Mouse (Mus musculus) embryo, embryonic 11.5 days (tissue): ENCODE measurements around the gene Cc2d1a.

Experiments
- DNase-seq: peaks from one replicate; pipeline ENCODE4 v3.0.0-alpha.2; 2012; ENCODE audit warnings: low read depth, low spot score

Gene Cc2d1a

DNA sequence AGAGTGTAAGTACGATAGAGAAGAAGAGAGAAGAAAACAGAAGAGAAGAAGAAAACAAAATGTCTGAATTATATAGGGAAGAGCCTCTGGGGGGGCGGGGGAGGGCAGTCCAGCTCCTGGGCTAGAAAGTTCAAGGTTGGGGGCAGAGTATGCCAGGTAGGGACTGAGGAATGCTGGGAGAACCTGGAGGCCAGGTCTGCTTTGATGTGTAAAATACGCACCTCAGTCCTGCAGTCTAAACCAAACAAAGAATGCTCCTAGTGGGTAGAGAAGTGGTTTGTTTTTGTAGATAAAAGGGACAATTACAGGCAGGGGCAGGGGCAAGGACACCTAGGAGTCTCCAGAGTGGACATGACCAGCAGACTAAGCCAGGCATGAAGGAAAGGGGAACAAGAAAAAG, 29.7 kb upstream of the Cc2d1a start:
- DNase-seq, result no peak

DNA sequence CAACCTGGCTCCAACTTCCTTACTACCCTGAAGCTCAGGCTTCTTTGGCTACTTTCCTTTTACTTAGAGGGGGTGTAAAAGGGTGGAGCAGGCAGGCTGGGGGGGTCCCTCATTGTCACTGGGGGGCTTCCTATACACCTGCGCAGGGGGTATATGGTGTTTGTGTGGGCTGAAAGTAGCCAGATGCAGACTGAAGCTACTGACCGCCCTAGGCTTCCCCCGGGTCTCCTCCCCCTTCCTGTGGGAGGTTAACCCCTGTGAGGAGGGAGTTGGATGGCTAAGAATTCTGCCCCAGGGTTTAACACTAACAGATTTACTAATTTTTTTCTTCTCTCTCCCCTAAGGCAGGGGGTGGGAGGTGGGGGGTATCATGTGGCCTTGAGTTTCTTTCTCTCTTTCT, 28.8 kb upstream of the Cc2d1a start:
- DNase-seq, result no peak

GRCm38 (mm10) chr8:84173861-84174260, 26.1 kb upstream of the Cc2d1a start:
- no peak for DNase-seq

- no peak for DNase-seq
These were observed 22.4 kb upstream of the Cc2d1a start for GRCm38 (mm10) chr8:84170096-84170495.

DNA sequence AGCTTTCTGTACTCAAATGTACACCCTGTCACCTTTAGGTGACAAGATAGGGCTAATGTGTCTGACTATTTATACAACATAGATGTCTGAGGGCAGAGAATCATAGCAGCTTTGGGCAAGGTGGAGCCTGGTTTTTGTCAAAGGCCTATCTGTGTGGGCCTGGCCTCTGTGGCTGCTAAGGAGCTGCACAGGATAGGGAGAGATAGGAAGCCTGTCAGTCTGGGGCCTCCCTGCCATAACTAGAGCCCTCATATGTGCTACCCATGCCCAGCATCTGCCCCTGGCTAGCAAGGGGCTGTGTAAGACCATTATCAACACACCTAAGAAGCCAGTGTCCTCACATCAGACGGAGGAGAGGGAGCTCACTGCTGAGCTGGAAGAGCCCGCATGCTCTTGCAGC, 20.0 kb upstream of the Cc2d1a start:
- no peak for DNase-seq

GRCm38 (mm10) chr8:84157620-84158019, 9.9 kb upstream of the Cc2d1a start:
- no peak for DNase-seq

GRCm38 (mm10) chr8:84149181-84149580, 1.4 kb upstream of the Cc2d1a start:
- DNase-seq, result no peak

DNA sequence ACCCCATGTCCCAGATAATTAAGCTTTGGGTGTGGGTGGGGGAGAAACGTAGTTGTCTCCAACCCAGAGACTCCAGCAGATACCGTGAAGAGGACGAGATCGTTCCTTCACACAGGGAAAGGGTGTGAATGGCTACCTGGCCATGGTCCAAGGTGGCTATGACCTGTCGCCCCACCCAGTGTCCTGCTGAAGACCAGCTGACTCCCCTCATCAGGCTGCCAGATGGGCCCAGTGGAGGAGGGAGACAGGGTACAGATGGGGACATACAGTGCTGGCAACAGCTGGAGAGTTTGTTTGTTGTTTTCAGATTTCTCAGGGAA, 755 bp upstream of the Cc2d1a start:
- no peak for DNase-seq

DNA sequence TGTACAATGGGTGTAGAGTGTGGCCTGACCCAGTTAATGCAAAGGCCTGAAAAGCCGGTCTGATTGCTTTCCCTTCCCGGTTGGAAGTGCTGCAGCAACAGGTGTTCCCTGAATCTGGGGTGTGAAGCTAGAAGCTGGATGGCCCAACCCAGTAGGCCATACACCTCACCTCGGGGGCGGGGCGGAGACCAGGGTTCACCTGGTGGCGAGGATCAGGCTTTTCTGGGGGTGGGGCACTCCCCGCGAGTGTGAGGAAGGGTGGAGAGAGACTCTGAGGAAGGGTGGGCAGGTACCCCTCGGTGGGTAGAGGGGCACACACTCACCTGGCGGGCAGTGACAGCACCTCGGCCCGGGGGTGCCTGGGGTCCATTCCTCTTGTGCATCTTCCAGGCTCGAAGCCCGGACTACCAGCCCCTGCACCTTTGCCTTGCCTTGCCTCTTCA, 391 bp downstream of the Cc2d1a start:
- no peak for DNase-seq

- DNase-seq, result no peak
These were observed 3.0 kb downstream of the Cc2d1a start for GRCm38 (mm10) chr8:84144636-84145245.

- DNase-seq, result no peak
These were observed 6.9 kb downstream of the Cc2d1a start for GRCm38 (mm10) chr8:84140838-84141237.

DNA sequence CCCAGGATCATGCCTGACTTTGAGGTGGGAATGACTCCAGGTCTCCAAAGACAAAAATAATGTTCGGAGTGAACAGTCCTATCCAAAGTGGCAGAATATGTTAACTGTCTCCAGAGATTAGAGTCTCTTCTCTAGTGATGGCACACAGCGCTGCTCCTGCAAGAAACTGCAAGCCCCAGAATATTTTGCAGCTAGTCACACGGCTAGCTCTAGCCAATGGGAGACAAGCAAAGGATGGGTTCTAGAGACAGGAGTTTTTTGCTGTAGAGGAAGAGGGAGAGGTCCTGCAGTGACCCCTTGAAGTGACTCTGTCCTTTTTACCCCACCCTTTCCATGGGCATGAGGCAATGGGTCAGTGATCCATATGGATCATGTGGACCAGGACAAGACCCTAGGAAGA, 9.9 kb downstream of the Cc2d1a start:
- DNase-seq, result no peak

DNA sequence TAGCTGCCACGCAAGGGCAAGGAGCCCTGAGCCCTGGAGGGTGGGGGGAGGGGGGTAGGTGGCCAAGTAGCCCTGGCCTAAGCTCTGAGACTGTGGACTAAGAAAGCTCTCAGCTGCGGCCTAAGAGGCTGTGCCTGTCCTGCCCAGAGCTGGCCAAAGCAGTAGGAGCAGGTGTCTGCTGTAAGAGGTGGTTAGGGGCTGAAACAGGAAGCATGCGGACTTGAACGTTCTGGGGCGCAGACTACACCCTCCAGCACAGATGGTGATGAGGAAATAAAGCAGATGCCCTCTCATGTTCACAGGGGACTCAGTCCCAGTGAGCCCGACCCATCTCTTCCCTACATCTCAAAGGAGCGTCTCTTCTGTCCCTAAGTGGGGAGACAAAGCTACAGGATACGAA, 15.5 kb downstream of the Cc2d1a start:
- DNase-seq, result no peak

- DNase-seq, result no peak
These were observed 16.9 kb downstream of the Cc2d1a start for GRCm38 (mm10) chr8:84130806-84131205.

DNA sequence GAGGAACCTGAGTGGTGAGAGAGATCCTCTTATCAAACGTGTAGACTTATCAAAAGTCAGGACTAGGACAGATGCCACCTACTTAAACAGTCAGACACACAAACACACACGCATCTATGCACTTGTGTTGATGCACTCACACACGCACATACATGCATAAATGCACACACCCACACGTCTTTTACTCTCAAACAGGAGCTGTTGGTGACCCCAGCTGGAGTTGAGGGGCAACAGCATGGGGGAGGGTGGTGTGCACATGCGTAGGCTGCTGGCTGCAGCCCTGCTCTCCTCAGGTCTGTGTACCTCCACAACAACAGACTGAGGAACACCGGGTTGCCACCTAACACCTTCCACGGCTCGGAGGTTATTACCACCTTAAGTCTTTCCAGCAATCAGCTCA, 19.5 kb downstream of the Cc2d1a start:
- DNase-seq, result no peak

DNA sequence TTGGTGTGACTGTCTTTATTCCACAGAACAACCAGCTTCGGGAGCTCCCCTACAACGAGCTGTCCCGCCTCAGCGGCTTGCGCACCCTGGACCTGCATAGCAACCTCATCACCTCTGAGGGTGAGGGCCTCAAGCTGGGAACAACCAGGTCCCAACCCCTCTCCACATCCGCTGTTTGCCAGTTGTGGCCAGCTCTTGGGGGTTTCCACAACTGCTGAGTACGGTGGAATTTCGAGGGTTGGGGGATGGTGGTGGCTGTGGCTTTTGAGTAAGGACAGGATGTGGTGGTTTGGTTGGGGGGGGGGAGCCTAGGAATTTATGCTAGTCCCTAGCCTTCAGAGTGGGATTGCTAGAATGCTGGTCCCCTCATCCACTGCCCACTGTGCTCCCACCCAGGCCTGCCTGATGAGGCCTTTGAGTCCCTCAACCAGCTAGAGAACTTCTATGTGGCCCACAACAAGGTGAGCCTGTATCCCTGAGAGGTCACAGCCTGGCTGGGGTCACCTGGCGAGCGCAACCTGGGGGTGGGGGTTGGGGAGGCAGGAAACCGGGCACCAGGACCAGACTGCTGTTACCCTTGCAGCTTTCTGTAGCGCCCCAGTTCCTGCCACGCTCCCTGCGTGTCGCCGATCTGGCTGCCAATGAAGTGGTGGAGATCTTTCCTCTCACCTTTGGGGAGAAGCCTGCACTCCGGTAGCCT, 20.4 kb downstream of the Cc2d1a start:
- no peak for DNase-seq

GRCm38 (mm10) chr8:84126742-84127141, 21.0 kb downstream of the Cc2d1a start:
- no peak for DNase-seq

DNA sequence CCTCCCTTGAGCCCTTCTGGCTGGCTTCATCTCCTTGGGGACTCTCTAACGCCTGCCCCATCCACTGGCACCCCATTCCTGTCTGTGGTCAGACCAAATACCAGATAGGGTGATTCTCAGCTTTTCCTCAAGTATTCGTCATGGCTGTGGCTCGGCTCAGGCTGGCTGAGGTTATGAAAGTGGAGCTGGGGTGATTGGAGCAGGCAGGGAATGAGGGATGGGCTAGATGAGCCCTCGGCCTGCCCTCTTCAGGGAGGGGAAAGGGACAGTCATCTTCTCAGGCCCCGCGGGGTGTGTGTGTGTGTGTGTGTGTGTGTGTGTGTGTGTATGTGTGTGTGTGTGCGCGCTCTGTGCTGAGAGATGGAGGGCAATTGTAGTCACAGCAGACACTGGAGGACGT, 22.1 kb downstream of the Cc2d1a start, which contains the start of gene Podnl1:
TSS of gene Podnl1 (plus strand) at position 334 of the 400 bp plus-strand sequence.
- no peak for DNase-seq

- no peak for DNase-seq
These were observed 25.6 kb downstream of the Cc2d1a start for GRCm38 (mm10) chr8:84122151-84122550.

DNA sequence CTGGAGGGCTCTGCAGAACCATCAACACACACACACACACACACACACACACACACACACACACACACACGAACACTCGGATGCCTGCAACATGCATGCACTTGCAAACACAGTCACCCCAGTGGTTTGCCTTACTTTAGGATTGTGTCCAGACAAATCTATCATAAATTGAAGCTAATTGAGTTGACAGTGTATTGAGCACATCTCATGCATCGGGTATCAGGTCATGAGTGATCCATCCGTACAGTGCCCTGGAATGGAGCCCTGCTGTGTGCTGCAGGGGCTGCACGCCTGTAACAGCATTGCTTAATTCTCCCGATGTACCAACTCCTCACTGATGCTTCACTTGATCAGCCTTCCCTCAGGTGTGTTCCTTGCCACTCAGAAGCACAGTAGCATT, 32.1 kb downstream of the Cc2d1a start:
- DNase-seq, result no peak

- DNase-seq, result no peak
These were observed 41.3 kb downstream of the Cc2d1a start for GRCm38 (mm10) chr8:84106216-84107040.

- DNase-seq, result no peak
These were observed 42.1 kb downstream of the Cc2d1a start for GRCm38 (mm10) chr8:84105676-84106075.
